Mouse (Mus musculus) heart, postnatal 14 days (tissue): ENCODE measurements around the gene Asah2. TPM values are rescaled to one million over a fixed set of nuclear protein-coding genes. Genes with fewer than 3 reads are reported as not detected.

Experiments used
- DNase-seq, 2 experiments: peaks; one replicate each; pipeline ENCODE4 v3.0.0; 2021 to 2022
- intact Hi-C: fragments of 180-260 bp; cut with DNase I; formaldehyde crosslinking; loops from one replicate; pipeline ENCODE4 v1.15.1; 2025
- total RNA-seq, 2 experiments: library from RNA; stranded (reverse); gene quantifications; 2 replicates each; pipeline ENCODE4 v1.2.3; 2021

The Asah2 gene
- total RNA-seq, 2 experiments from 2014 or later, result 15.4 to 16.4 TPM

GRCm38 (mm10) chr19:32018585-32018984, 89.4 kb downstream of the Asah2 start:
- intact Hi-C loops, result no loop called here
- peak in 1 of 2 experiments; percentile 17 for DNase-seq

GRCm38 (mm10) chr19:32018053-32018452, 90.0 kb downstream of the Asah2 start:
- intact Hi-C loops, result no loop called here
- no peak for DNase-seq

- no peak for DNase-seq
- intact Hi-C loops, result no loop called here
Measured at GRCm38 (mm10) chr19:32002623-32003022, 105.4 kb downstream of the Asah2 start.

DNA sequence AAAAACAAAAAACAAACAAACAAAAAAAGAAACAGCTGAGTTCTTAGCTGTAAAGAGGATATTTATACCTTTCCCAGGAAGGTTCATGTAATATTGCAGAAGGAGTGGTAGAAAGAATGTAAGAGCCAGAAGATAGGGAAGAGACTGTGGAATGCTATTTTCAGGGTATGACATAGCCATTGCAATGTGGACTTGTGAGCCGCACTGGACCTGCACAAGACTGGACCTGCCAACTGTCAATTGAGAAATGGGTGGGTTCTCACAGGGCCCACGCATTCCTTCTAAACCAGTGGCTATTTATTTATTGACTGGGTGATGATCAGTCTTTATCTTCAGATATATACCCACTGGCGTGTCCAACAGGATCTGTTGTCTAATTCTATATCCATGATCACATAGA, 111.1 kb downstream of the Asah2 start:
- DNase-seq, result no peak
- intact Hi-C loops, result no loop called here

DNA sequence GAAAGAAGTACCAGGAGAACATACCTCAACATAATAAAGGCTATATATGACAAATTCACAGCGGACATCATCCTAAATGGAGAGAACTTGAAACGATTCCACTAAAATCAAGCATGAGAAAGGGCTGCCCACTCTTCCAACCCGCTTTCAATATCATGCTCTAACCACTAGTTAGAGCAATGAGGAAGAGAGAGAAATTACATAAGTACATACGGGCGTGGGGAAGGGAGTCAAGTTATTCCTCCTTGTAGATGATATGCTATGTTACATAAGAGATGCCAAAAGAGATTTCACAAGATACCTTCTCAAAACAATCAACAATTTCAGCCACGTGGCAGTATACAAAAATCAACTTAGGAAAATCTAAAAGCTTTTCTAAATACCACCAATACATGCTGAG, 117.0 kb downstream of the Asah2 start:
- DNase-seq, result no peak

GRCm38 (mm10) chr19:31975882-31976281, 132.1 kb downstream of the Asah2 start:
- intact Hi-C loops, result loop anchor here (10.0 kb wide), 1 partner anchor 699 kb away; no protein-coding TSS in a partner anchor
- DNase-seq, result no peak

More for the DNA sequence above, 117.0 kb downstream of the Asah2 start:
- intact Hi-C loops, result no loop called here

- intact Hi-C loops, result loop anchor here (5.0 to 10.0 kb wide), 5 partner anchors 60 to 703 kb away; partner anchors contain the start of gene Minpp1
- DNase-seq, result peak; percentile 80 to 91
Measured at GRCm38 (mm10) chr19:31971998-31972397, 136.0 kb downstream of the Asah2 start.

- intact Hi-C loops, result loop anchor here (5.0 to 10.0 kb wide), 5 partner anchors 61 to 703 kb away; partner anchors contain the start of gene Minpp1
- DNase-seq, result no peak
Measured at GRCm38 (mm10) chr19:31971405-31971804, 136.6 kb downstream of the Asah2 start.

DNA sequence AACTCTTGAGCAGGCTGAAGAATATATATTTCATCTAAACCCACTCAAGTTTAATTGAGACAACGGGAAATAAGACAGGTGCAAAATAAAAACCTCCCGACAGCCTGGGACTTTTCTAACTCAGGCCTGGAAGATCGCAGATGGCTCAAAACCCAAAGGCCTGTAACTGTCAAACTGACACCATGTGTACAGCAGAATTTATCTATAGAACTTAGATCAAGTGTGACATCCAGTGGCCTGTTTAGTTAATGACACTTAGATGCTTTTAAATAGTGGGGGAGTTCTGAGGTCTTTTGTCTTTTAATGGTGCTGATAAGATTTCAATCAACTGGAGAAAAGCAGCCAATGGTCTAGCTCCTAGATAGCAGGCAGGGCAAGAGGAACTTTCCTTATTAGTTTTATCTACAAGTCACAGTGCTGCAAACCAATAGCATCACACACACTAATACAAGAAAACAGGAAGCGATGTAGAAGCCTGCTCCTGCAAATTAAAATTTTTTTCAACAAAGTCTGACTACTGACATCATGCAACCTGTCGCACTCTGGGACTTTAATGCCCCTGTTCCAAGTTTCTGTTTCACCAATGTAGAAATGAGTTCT, 140.0 kb downstream of the Asah2 start:
- DNase-seq, result peak in 1 of 2 experiments; percentile 5
- intact Hi-C loops, result loop anchor here (5.0 kb wide), 2 partner anchors 206 to 626 kb away; no protein-coding TSS in a partner anchor

DNA sequence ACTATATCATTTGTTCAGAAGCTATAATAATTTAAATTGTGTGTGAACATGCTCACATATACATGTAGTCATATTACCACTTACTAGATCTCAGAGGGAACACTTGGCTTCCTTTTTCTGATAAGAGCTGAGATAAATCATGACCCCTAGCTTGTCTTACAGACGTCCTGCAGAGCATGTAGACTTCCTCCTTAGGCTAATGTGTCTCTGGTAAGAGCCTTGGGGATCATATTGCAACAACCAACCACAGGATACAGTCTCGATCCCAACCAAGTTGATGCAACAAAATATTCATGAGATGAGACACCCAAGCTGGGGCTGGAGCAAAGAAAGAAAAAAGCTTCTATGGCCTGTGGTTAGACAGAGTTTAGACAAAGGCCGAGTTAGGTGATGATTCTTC, 144.9 kb downstream of the Asah2 start:
- no peak for DNase-seq
- intact Hi-C loops, result no loop called here

- no peak for DNase-seq
- intact Hi-C loops, result no loop called here
Measured at GRCm38 (mm10) chr19:31960434-31960833, 147.6 kb downstream of the Asah2 start.

GRCm38 (mm10) chr19:31956359-31956758, 151.7 kb downstream of the Asah2 start:
- DNase-seq, result no peak

GRCm38 (mm10) chr19:31954696-31955095, 153.3 kb downstream of the Asah2 start:
- intact Hi-C loops, result no loop called here
- DNase-seq, result no peak

More at GRCm38 (mm10) chr19:31956359-31956758, 151.7 kb downstream of the Asah2 start:
- intact Hi-C loops, result no loop called here

GRCm38 (mm10) chr19:31954267-31954666, 153.7 kb downstream of the Asah2 start:
- intact Hi-C loops, result no loop called here
- DNase-seq, result no peak

- no peak for DNase-seq
- intact Hi-C loops, result no loop called here
Measured at GRCm38 (mm10) chr19:31953799-31954198, 154.2 kb downstream of the Asah2 start.

DNA sequence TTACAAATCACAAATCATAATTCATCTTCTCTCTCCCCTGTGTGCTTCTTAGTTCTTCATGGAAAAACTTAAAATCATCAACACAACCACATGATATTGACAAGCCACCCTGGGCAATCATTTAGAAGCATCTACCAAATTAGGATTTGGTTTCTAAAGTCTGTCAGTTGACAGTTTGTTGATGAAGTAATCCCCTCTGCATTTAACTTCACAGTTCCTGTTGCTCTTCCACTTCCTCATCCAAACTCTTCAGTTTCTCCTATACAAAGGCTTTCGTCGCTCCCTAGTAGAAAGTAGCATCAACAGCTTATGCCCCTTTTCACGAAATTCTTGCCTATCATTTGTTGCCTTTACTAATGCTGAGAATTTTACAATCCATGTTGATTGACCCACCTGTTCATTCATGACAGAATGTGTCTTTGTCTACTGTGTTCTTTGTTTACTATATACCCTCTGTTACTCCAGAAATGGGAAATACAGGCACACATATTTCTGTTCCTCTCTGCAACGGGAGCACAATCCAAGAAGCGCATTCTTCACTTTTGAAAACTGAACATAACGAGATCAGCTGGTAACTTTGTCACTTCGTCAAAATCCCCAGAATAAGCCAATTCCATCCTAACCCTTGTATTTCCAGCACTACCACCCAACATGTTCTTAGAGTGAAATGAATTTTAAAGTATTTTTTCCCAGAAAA, 157.1 kb downstream of the Asah2 start:
- intact Hi-C loops, result no loop called here
- DNase-seq, result no peak

Other genes with a start within 250 kb of the Asah2 start
- not detected for gene A1cf, start 239.4 kb downstream of the Asah2 start, total RNA-seq